Mouse (Mus musculus) hematopoietic stem cell, adult 5-6 weeks (primary cell): ENCODE data around the gene Plin1. TPM values are rescaled to one million over a fixed set of nuclear protein-coding genes. Genes with fewer than 3 reads are reported as not detected.

Experiments used
- ATAC-seq, 2 experiments: fragments of 125-278 bp in 1 of 2; replicated peaks in 1 of 2; 2 replicates each; pipeline ENCODE4 v1.8.0; 2016 to 2017; ENCODE audit warnings: inconsistent platforms in 2 of 2, mild to moderate bottlenecking in 2 of 2, moderate number of reproducible peaks in 2 of 2, low read depth in 1 of 2, moderate TSS enrichment in 1 of 2; ENCODE audit not compliant: low FRiP score in 2 of 2, poor library complexity in 2 of 2, severe bottlenecking in 2 of 2, insufficient read depth in 1 of 2, low TSS enrichment in 1 of 2
- total RNA-seq: library from RNA; stranded (forward); fragments of 172-1452, 232-1000 nt; gene quantifications from 2 replicates; pipeline ENCODE4 v1.2.3, GENCODE M21; 2017

Gene Plin1
- not detected in 2 replicates for total RNA-seq

DNA sequence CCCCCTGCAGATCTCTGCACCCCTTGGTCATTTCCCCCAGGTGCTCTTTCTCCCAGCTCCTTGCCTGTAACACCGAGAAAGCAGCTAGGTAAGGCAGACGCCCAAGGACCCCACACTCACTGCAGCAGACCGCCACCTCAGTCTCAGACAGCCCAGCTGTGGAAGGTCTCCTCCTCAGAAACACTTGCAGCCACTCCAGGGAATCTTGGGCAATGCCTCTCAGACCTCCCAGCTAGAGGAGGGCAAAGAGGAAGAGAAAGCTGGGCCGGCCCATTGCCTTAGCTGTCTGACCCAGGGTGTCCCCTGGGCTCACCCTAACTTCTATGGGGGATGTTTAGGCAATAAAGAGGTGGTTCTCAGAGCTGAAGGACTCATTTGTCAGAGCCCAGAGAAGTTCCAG, at the start of gene Plin1:
Gene Plin1, minus strand, starts transcription at position 282 of the 400 bp plus-strand sequence.
- ATAC-seq: no peak

DNA sequence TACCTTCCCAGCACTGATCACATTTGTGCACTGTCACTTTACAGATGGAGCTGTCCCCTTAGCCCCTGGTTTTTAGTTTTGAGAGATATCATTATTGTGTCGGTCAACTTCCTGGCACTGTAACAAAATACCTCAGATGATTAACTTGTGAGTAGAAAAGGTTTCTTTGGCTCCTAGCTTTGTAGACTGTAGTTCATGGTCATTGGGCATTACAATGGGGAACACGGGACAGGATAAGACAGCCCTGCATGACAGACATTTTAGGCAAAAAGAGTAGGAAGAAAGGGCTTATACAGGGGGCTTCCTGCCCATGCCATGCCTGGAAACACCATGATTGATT, 49.8 kb upstream of the Plin1 start:
- ATAC-seq: no peak

DNA sequence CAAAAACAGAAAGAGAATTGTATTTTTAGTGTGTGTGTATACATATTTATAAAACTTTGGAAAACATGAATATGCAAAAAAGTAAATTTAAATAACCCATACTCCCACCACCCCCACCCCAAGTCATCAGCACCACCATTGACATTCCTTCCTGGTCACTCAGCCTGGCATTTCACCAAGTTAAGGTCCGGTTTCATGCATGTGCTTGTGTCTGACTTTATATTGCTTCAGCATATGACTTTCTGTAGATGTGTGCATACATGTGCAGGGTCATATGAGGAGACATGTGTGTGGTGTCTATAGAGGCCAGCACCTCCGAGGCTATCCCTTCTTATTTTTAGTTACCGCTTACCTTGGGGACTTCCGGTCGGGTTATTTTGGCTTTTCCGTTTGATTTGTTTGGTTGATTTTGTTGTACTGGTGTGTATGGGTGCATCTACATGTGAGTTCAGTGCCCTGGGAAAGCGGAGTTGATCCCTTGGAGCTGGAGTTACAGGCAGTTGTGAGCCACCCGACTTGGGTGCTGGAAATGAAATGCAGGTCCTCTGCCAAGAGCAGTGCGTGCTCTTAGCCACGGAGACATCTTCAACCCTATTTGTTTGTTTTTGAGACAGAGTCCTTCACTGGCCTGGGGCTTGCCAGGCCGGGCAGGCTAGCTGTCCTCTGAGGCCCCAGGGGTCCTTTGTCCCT, 49.3 kb upstream of the Plin1 start:
- ATAC-seq: no peak

DNA sequence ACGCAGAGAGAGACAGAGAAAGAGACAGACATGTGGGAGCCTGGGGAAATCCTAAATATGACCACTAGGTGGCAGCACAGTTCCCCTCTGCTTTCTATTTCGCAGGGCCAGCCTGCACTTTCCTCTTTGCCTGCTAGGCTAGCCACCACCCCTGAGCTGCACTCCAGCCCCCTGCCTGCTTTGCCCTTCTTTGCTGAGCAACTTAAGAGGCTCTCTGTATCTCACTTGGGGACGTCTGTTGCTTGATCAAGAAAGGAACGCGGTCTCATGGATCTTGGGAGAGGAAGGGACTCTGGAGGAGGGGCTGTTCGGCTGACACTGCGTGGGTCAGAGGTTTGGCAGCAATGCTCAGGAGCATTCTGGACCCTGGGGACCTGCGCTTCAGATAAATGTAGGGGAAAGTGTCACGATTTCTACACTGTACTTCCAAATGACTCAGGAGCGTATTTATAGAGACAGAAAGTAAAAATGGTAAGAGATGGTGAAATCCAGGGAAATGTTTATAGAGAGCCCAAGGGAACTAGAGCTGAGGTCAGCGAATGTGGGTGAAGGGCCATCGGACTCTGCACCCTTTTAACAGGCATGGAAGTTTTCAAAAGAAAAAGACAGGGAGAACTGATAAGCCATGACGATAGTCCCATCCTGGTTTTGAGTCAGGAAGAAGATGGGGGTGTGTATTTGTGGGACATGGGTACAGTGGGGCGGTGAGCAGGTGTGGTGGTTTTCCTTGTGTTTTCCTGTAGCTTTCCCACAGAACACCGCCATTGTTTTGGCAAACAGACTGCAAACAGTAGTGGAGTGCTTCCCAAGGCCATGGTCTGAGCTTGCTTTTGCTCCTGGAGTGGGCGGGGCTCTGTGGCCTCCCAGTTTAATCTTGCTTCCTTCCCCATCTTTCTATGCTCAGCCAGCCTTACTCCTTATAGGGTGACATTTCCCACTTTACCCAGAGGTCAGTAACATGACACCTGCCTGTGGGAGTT, 48.2 kb upstream of the Plin1 start:
- ATAC-seq: peak; percentile 91 to 94

DNA sequence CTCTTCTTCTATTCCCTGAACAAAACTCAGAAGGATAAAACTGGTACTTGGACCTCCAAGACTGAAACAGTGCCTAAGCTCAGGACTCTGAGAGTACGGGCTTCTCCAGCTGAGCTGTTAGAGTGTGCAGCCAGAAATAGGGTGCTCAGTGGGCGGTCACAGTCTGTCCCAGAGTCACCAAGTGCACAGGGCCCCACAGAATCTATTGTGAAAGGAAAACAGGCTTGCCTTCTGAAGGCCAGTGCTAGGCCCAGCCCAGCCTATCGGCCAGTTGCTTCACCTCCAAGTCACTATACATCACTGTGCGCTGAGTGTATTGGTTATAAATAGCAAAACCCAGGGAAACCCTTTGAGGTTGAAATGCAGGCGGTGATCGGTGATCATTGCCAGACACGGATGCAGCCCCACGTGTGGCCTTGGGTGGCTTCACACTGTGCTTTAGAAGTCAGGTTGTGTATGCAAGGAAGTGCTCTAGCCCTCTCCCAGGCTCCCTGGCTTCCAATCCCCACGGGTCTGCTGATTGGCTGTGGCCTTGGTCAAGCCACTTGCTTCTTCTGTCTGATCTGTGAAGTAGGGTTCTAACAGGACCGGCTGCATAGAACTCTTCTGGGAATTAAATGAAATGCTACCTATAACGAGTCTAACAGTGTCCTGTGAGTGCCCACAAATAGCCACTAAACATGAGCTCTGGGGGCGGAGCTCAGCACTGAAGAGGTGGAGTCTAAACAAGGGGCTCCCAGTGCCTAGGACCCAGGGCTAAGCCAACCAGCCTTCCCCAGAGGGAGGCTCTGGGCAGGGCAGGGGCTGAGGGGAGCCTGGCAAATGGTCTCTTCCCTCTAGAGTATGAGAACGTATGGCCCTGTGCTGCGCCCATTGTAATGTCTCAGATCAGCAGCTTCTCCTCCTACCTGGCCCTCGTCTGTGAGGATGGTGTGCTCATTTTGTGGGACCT, 39.1 kb upstream of the Plin1 start:
- no peak for ATAC-seq

DNA sequence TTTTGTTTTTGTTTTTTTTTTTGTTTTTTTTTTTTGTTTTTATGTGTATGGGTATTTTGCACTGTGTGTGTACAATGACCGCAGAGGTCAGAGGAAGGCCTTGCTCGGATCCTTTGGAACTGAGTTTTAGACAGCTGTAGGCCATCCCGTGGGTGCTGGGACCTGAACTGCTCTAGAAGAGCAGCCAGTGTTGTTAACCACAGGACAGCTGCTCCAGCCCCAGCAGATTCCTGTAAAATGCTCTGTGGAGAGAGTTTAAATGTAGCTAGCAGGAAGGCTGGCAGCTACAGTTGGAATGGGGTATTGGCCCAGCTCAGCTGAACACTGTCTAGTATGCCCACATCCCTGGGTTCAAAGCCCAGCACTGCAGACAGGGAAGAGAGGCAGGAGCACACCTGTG, 37.0 kb upstream of the Plin1 start:
- no peak for ATAC-seq

DNA sequence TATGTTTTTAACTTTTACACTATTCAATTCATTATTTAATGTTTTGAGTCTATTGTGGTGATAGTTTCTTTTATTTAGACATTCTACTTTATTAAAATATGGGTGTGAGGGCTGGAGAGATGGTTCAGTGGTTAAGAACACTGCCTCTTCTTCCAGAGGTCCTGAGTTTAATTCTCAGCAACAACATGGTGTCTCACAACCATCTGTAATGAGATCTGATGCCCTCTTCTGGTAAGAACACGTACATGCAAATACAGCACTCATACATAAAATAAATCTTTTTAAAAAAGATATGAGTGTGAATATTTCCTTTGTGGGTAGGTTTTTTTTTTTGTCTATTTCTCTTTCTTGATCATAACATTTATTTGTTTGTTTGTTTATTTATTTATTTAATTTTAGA, 33.3 kb upstream of the Plin1 start:
- no peak for ATAC-seq

DNA sequence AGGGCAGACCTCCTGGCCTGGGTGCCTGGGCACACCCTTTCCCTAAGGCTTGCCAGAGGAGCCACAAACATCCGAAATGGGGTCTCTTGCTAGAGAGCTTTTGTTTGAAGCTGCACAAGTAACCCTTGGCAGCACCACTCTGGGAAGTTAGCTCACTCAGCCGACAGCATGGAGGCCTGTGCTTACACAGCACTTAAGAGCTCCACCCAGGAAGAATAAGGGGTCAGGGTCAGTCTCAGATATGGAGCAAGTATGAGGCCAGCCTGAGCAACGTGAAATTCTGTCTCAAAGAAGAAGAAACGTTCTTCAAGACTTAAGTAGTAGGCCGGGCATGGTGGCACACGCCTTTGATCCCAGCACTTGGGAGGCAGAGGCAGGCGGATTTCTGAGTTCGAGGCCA, 29.4 kb upstream of the Plin1 start:
- ATAC-seq: no peak

DNA sequence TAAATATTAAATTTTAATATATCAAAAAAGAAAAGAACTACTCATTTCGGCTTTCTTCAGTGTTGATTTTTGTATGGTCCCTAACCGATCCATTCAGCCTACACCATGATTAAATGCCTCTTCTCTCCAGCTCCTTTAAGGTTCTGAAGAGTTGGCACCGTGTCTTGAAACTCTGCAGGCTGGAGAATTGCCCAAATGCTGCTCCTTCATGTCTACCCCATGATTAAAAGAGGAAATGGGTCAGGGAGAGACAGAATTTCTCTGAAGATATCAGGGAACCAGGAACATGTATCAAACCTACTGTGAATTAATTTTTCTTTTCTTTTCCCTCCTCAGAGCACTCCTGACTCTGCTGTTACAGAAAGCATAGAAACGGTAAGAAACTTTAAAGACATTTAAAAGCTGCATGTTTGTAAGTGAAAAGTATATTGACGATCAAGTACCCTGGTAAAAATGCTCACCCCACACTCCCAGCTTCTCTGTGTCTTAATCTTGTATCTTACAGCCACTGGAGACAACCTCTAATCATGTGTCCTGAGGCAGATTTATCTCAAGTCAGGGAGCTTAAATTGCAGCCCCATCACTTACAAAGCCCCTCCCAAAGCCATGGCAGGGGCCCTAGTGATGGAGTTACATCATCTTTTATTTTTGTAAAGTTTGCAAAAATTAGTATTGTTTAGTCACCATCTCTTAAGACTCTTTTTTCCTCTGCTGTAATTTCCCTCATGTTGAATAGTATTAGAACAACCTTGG, 28.6 kb upstream of the Plin1 start:
- ATAC-seq: no peak

DNA sequence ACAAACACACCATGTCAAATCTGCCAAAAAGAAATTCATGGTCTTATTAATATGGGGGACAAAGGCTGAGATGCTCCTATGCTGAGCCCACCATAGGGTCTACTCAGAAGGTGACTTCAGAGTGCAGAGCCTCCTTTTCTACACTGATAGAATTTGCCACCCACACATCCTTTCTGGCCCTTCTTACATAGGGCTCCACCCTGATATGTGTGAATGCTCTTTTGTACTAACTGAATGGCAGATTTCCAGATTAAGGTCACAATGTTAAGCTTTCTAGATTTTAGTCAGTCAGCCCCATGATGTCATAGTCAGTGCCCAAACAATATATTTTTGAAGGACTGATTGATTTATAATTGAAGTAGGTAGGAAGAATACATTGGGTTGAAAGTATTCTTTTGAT, 27.1 kb upstream of the Plin1 start:
- ATAC-seq: no peak

DNA sequence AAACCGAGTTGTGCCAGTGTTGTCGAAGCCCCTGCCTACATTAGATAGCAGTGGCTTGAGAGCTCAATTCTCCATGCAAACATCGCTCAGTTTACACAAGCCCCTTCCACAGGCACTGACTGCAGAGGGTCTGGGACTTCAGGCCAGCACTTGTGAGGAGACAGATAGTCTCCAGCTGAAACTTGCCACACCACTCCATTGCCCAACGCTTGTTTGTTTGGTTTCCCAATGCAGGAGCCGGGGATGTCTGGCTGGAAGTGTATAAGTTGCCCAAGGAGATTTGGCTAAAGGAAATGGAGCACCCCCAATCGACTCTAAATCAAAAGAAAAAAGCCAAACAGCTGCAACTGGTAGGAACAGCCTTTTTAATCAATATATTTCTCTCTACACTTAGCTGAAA, 25.5 kb upstream of the Plin1 start:
- no peak for ATAC-seq

DNA sequence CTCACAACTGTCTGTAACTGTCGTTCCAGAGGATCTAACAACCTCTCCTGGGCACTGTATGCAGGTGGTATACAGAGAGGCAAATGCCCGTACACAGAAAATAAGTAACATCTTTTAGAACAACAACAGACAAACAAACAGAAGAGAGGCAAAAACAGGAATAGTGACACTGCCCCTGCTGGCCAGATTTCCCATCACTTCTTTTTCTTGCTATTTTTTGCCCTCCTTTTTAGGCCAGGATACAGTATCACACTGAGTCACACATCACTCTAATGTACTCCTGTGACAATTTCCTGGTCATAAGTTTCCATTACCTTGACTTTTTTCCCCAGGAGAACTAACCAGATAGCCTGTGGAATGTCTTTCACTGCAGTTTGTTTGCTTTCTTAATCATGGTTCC, 23.6 kb upstream of the Plin1 start:
- ATAC-seq: no peak

DNA sequence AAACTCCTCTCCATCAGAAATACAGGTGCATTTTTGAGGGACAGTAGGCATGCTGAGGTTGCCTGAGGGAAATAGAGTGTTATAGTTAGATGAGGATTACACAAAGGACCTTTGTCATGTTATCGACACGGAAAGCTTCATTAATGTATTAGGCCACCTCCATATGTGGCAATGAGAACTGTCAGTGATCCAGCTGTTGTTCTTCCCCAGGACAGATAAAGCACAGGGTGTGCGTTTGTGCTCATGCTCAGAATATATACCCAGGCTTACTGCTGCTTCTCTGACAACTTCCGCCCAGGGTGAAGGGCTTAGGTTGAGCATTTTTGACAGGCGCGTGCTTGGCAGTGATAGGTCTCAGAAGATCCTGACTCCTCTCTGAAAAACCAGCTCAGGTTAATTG, 16.8 kb upstream of the Plin1 start:
- ATAC-seq: no peak

DNA sequence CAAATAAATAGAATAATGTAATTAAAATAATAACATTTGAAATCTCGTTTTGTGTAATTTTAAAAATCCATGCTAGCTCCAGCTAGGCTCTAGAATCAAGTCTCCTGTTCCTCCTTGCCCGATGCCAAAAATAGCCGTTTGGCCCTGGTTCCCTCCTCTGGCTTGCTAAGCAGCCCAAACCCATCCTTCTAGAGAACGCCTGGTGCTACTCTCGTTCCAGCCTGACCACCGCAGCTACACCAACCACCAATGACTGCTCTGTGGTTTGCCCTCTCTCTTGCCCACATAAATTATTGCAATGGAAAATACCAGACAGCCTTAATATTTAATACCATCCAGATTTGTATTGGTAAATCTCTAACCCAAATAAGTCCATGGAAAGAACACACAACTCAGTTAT, 15.0 kb upstream of the Plin1 start:
- no peak for ATAC-seq

DNA sequence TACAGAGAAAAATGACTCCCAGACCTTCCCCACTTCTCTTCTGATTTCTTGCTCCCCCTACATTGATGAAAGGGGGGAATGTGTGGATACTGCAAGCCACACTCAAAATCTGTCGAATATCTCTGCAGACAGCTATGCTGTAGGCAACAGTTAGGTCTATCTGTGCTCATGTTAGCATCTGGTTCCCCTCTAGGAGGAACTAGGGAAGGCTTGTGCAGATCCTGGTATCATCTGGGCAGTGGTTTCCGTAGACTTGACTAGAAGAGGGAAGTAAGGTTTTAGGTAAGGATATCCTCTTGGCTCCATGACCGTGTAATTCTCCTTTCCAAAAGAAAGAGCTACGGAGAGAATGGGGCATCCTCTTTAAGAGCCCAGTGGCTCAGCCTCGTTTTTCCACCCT, 11.9 kb upstream of the Plin1 start:
- ATAC-seq: peak; percentile 49 to 52

DNA sequence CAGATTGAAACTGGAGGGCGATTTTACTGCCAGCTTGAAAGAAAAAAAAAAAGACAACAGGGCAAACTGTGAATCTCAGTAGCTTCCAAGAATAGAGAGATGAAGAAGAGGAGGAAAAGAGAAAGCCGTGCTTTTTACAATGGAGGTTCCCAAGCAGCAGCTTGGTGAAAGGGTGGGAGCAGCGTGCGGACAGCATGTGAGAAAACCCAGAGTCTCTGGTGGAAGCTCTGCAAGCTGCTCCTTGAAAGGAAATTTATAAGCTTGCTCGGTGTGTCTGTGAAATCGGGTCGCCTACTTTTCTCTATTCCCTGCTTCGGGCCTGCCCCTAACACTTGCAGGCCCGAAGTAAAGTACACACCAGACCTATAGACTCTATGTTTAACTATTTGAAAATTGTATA, 11.3 kb upstream of the Plin1 start:
- ATAC-seq: no peak
